Mouse (Mus musculus) midbrain, postnatal 0 days (tissue): Measurements from ENCODE around the gene Kif26a. TPM values are rescaled to one million over a fixed set of nuclear protein-coding genes. Genes with fewer than 3 reads are reported as not detected.

ENCODE experiments used
- ATAC-seq: fragments of 200-750 bp; cut with Nextera tagmentation; 2 replicates; pipeline ENCODE4 v1.8.0; 2017; ENCODE audit warnings: moderate number of reproducible peaks, mild to moderate bottlenecking, moderate TSS enrichment, moderate library complexity; ENCODE audit not compliant: low FRiP score
- DNase-seq: peaks from one replicate; pipeline ENCODE4 v3.0.0-alpha.2; 2015; ENCODE audit warnings: low spot score
- H3K27ac ChIP-seq: fragments of 300-500 bp; sonication (generic); 2 replicates; pipeline ENCODE4 v1.5.1; 2014; ENCODE audit warnings: low read depth, mild to moderate bottlenecking, low read length, mixed read lengths
- H3K27me3 ChIP-seq: fragments of 300-500 bp; sonication (generic); 2 replicates; pipeline ENCODE4 v1.6.1; 2014; ENCODE audit warnings: low read length, control low read depth, mixed read lengths; ENCODE audit not compliant: insufficient read depth
- H3K36me3 ChIP-seq: fragments of 300-500 bp; sonication (generic); 2 replicates; pipeline ENCODE4 v1.6.1; 2014; ENCODE audit warnings: low read length, control low read depth, mixed read lengths; ENCODE audit not compliant: insufficient read depth
- H3K4me1 ChIP-seq: fragments of 300-500 bp; sonication (generic); 2 replicates; pipeline ENCODE4 v1.6.1; 2014; ENCODE audit warnings: mild to moderate bottlenecking, control low read depth, antibody characterized with exemption, low read length, mixed read lengths; ENCODE audit not compliant: insufficient read depth
- H3K4me2 ChIP-seq: fragments of 300-500 bp; sonication (generic); 2 replicates; pipeline ENCODE4 v1.6.1; 2014; ENCODE audit warnings: low read depth, mild to moderate bottlenecking, low read length, mixed read lengths; ENCODE audit not compliant: poor library complexity, severe bottlenecking
- H3K4me3 ChIP-seq: fragments of 300-500 bp; sonication (generic); 2 replicates; pipeline ENCODE4 v1.5.1; 2014; ENCODE audit warnings: low read depth, mild to moderate bottlenecking, low read length, moderate library complexity
- H3K9ac ChIP-seq: fragments of 300-500 bp; sonication (generic); replicated peaks from 2 replicates; pipeline ENCODE4 v1.6.1; 2014; ENCODE audit warnings: mild to moderate bottlenecking, low read length, moderate library complexity, mixed read lengths; ENCODE audit not compliant: poor library complexity, severe bottlenecking
- H3K9me3 ChIP-seq: fragments of 300-500 bp; sonication (generic); 2 replicates; pipeline ENCODE4 v1.6.1; 2016; ENCODE audit warnings: low read length, control low read depth
- CTCF ChIP-seq: IDR thresholded peaks from 2 replicates; pipeline ENCODE4 v1.5.1; 2016; ENCODE audit warnings: antibody characterized with exemption, mild to moderate bottlenecking
- WGBS: fragments of 180-500 bp; shearing (Covaris S2); extraction: QIAGEN DNeasy Blood & Tissue Kit; methylation state at CpG from one replicate; pipeline ENCODE4 v1.1.7; 2014; 5-methylcytosine and 5-hydroxymethylcytosine counted together
- polyA plus RNA-seq: library from polyadenylated mRNA; unstranded; fragments of >200 nt; fragmentation: Nextera tagmentation; extraction: Ambion mirVana; gene quantifications from 2 replicates; pipeline ENCODE4 v1.2.1, GENCODE M21; 2015
- total RNA-seq: library from RNA; depleted of rRNA; stranded (reverse); fragments of >200 nt; gene quantifications from 2 replicates; pipeline ENCODE4 v1.2.3, GENCODE M21; 2014

The Kif26a gene
- total and polyA plus RNA-seq, 2 experiments from 2014 or later = 2.4 to 26.5 TPM

DNA sequence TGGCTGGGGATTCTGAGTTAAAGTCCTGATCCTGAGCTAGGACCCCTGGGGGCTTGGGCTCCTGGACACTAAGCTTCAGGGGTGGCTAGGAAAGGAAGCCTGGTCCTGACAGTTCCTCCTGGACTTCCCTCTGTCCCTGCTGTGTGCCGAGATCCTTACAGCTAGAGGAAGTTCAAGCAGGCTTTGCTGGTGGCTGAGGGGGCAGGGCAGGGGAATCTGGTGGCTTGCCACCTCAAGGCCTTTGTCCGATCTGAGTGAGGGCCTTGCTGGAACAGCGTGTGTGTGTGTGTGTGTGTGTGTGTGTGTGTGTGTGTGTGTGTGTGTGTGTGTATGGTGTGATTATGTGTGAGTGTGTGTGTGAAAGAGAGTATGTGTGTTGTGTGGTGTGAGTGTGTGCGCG lies 8.5 kb downstream of the Kif26a start:
- no peak for DNase-seq

DNA sequence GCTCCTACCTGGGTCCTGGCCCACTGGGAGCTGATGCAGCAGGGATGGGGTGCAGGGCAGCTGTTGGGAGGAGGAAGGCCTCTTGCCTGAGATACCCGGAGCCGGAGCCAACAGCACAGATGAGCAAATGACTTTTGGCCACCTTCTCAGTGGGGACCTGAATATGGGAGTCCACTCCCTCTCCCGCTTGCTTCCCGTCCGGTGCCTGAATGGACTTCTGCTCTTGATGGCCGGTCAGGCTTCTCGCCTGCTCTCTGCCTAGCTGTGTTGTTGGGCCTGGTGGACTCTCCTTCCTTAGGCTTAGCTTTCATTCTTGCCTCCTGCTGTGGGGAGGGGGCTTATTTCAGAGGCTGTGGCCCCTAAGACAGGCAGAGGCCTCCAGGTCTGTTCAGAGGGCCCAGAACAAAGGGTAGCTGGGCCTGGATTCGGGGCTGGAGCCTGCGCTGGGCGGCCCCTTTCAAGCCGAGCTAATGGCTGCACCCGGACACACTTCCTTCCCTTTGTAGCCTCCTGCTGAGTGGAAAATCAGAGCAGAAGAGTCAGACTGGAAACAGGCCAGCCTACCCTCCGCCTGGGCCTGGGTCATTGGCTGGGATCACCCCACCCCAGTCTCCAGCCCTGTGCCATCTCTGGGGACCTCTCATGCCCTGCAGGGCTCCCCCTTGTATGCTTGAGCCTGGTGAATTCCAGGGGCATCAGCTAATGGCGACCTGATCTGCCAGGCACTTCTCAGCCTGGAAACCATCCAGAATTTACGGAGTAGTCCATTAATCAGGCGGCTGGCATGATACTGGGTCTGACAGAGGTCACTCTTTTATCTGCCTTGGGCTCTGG lies 9.4 kb downstream of the Kif26a start:
- H3K36me3 ChIP-seq = no peaks in the 10 kb centered on the region; the same call in none of the 2 replicates
- no peak overlapping the region for H3K4me3 ChIP-seq
- H3K4me1 ChIP-seq = 0 out of 2 replicates have a peak, but pooled peaks cover 4% of the 10 kb centered on the region
- 0 out of 2 replicates have a peak overlapping the region, but pooled peaks have one; percentile 57 for H3K27ac ChIP-seq
- TF ChIP-seq CTCF = no peak
- H3K9ac ChIP-seq = no peak overlapping the region
- no peak overlapping the region for H3K4me2 ChIP-seq
- no peaks in the 10 kb centered on the region for H3K9me3 ChIP-seq
- no peaks in the 10 kb centered on the region for H3K27me3 ChIP-seq
- ATAC-seq = no peak
- peak; percentile 54 for DNase-seq
- WGBS = 38% methylated on average over 16 of the region's 16 CpGs

More for the DNA sequence above, 8.5 kb downstream of the Kif26a start:
- Histone ChIP-seq H3K27me3 (no peaks in the 10 kb centered on the region), H3K4me3 (no peak overlapping the region), H3K4me2 (no peak overlapping the region), H3K9me3 (no peaks in the 10 kb centered on the region), H3K36me3 (no peaks in the 10 kb centered on the region; the same call in none of the 2 replicates), H3K4me1 (0 out of 2 replicates have a peak, but pooled peaks cover 4% of the 10 kb centered on the region), H3K9ac (no peak overlapping the region), H3K27ac (no peak overlapping the region)
- 58% methylated on average over 4 of the region's 5 CpGs for WGBS
- no peak for TF ChIP-seq CTCF
- ATAC-seq = no peak

DNA sequence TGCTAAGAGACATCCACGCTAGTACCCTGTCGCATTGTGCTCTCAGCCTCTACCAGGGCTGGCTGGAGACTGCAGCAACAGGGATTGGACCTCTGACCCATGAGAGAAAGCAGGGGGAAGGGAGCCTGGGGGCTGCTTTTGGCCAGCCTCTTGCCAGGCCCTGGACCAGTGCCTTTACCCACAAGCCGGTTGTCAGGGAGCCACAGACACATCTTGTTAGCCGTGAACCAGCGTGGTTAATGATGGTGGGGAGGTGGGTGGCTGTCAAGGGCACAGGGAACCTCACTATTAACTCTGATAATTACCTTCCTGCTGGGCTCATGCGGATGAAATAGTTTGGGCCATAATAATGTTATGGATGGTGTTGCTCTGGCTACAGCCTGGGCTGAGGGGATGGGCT lies 10.8 kb downstream of the Kif26a start:
- DNase-seq (no peak), ATAC-seq (no peak)
- no peaks in the 10 kb centered on the region for H3K27me3 ChIP-seq
- no peak overlapping the region for H3K4me2 ChIP-seq
- no peaks in the 10 kb centered on the region; the same call in none of the 2 replicates for H3K36me3 ChIP-seq
- H3K9me3 ChIP-seq = no peaks in the 10 kb centered on the region
- TF ChIP-seq CTCF = no peak
- 59% methylated on average over 6 of the region's 6 CpGs for WGBS
- no peak overlapping the region for H3K27ac ChIP-seq
- H3K9ac ChIP-seq = no peak overlapping the region
- 0 out of 2 replicates have a peak, but pooled peaks cover 4% of the 10 kb centered on the region for H3K4me1 ChIP-seq
- no peak overlapping the region for H3K4me3 ChIP-seq

GRCm38 (mm10) chr12:112158246-112158645 lies 12.2 kb downstream of the Kif26a start:
- Histone ChIP-seq H3K4me1 (0 out of 2 replicates have a peak, but pooled peaks cover 4% of the 10 kb centered on the region), H3K9me3 (no peaks in the 10 kb centered on the region), H3K9ac (no peak overlapping the region), H3K27ac (no peak overlapping the region), H3K27me3 (no peaks in the 10 kb centered on the region), H3K36me3 (no peaks in the 10 kb centered on the region; the same call in none of the 2 replicates), H3K4me2 (no peak overlapping the region), H3K4me3 (no peak overlapping the region)
- no peak for TF ChIP-seq CTCF
- no peak for ATAC-seq
- WGBS = 77% methylated on average over 8 of the region's 8 CpGs
- no peak for DNase-seq

DNA sequence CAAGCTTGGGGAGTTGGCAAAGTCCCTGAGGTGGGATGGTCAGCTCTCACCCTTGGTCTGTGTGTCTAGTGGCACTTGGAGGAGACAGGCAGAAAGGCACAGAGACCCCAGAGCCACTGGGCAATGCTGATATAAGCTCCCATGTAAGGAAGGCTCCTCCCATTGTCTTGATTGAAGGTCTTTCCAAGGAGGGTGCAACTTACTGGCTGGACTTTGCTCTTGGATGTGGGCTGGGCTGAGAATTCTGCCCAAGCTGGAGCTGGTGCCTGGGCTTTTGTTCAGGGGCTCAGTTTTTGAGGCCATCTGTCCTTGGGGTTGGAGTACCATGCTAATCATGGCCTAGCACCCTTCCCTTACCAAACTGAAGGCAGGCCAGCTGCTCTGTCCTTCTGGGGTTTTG lies 12.8 kb downstream of the Kif26a start:
- ATAC-seq (no peak), DNase-seq (no peak)
- Histone ChIP-seq H3K27me3 (no peaks in the 10 kb centered on the region), H3K4me1 (0 out of 2 replicates have a peak, but pooled peaks cover 4% of the 10 kb centered on the region), H3K4me2 (no peak overlapping the region), H3K9me3 (no peaks in the 10 kb centered on the region), H3K4me3 (no peak overlapping the region), H3K27ac (no peak overlapping the region), H3K9ac (no peak overlapping the region), H3K36me3 (no peaks in the 10 kb centered on the region; the same call in none of the 2 replicates)
- TF ChIP-seq CTCF = no peak
